Mouse (Mus musculus) CH12.LX (cell line): ENCODE measurements around the gene Eml1.

Source experiments
- CTCF ChIP-seq, 2 experiments: IDR thresholded peaks in 1 of 2; conservative IDR thresholded peaks in 1 of 2; 2 replicates each; pipeline ENCODE4 v1.5.1; 2011 to 2012; ENCODE audit warnings: low read depth in 2 of 2, low read length in 2 of 2, improper control_type of control experiment in 1 of 2, inconsistent platforms in 1 of 2, mild to moderate bottlenecking in 1 of 2, moderate library complexity in 1 of 2
- E2F4 ChIP-seq: IDR thresholded peaks from 2 replicates; pipeline ENCODE4 v1.6.1; 2011; ENCODE audit warnings: low read depth, low read length, improper control_type of control experiment; ENCODE audit not compliant: insufficient replicate concordance
- EP300 ChIP-seq: IDR thresholded peaks from 2 replicates; pipeline ENCODE4 v1.6.1; 2011; ENCODE audit warnings: low read length, improper control_type of control experiment
- ETS1 ChIP-seq: conservative IDR thresholded peaks from 2 replicates; pipeline ENCODE4 v1.6.1; 2012; ENCODE audit warnings: low read depth, mild to moderate bottlenecking, inconsistent platforms, low read length, improper control_type of control experiment, moderate library complexity
- MAX ChIP-seq: IDR thresholded peaks from 2 replicates; pipeline ENCODE4 v1.6.1; 2011; ENCODE audit warnings: low read length, improper control_type of control experiment
- POLR2AphosphoS2 ChIP-seq: IDR thresholded peaks from 2 replicates; pipeline ENCODE4 v1.6.1; 2011; ENCODE audit warnings: low read depth, low read length, improper control_type of control experiment
- SMC3 ChIP-seq: IDR thresholded peaks from 2 replicates; pipeline ENCODE4 v1.6.1; 2011; ENCODE audit warnings: low read depth, low read length, improper control_type of control experiment
- ZMIZ1 ChIP-seq: IDR thresholded peaks from 2 replicates; pipeline ENCODE4 v1.6.1; 2012; ENCODE audit warnings: low read depth, mild to moderate bottlenecking, inconsistent platforms, low read length, improper control_type of control experiment

- TF ChIP-seq POLR2AphosphoS2 (no peak), EP300 (no peak), SMC3 (no peak), MAX (no peak), CTCF (conservative IDR thresholded peaks at IDR 0.05 in 1 of 2, IDR thresholded peaks at IDR 0.05 in 1 of 2; ENCODE audit: low read depth in 2 of 2, low read length in 2 of 2) (no peak), ETS1 (no peak), E2F4 (no peak), ZMIZ1 (no peak)
These were observed 22.3 kb downstream of the Eml1 start for GRCm38 (mm10) chr12:108393082-108393481.
